Mouse (Mus musculus): ENCODE measurements around the gene Lmod3.

DNA sequence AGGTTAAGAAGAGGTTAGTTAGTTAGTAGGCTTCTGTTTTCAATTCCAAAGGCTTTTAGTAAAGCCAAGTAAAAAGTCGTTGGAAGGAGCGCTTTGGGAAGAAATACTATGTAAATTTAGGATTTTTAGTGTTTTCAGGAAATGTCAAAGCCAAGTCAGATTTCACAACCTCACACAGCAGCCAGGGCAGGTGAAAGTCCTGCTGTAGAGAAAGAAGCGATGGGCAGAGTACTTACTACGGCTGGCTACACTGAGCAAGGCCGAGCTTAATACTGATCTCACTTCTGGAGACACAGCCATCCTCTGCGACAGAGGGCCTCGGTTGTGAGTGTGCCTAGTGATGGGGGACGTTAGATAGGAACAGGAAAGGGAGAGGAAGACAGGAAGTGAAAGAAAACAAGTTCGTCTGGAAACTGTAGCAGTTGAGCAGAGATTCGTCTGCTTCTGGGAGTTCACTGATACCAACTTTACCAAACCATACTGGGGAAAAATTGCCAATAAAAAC lies 36.8 kb upstream of the Lmod3 start:
- no peak for TF ChIP-seq CTCF (IDR thresholded peaks at IDR 0.05; ENCODE audit: control insufficient read depth, insufficient read depth, insufficient replicate concordance, low read depth, low read length)
- no peak for TF ChIP-seq POLR2A (IDR thresholded peaks at IDR 0.05; ENCODE audit: control insufficient read depth, low read depth, low read length)
